Mouse (Mus musculus) lung, adult 2 months (tissue): Measurements from ENCODE around the gene Fbxl16. TPM values are rescaled to one million over a fixed set of nuclear protein-coding genes. Genes with fewer than 3 reads are reported as not detected.

Source experiments
- DNase-seq: peaks from one replicate; pipeline ENCODE4 v3.0.0; 2022
- H3K4me1 ChIP-seq: fragments of 200-500 bp; 2 replicates; pipeline ENCODE4 v1.6.1; 2011; ENCODE audit warnings: low read length; ENCODE audit not compliant: control insufficient read depth, insufficient read depth
- H3K4me3 ChIP-seq: fragments of 200-500 bp; replicated peaks from 2 replicates; pipeline ENCODE3; 2011; ENCODE audit warnings: low read depth, mild to moderate bottlenecking, control low read depth, low read length; ENCODE audit errors: extremely low read depth
- CTCF ChIP-seq: fragments of 200-500 bp; IDR thresholded peaks from 2 replicates; pipeline ENCODE4 v1.5.1; 2011; ENCODE audit warnings: mild to moderate bottlenecking, low read length, control low read depth; ENCODE audit not compliant: insufficient read depth
- POLR2A ChIP-seq: fragments of 200-500 bp; IDR thresholded peaks from 2 replicates; pipeline ENCODE4 v1.6.1; 2011; ENCODE audit warnings: low read depth, mild to moderate bottlenecking, control low read depth, low read length, borderline replicate concordance; ENCODE audit errors: extremely low read depth
- WGBS: fragments of 180-500 bp; shearing (Covaris S2); methylation state at CpG from one replicate; pipeline ENCODE4 v1.1.7; 2018; 5-methylcytosine and 5-hydroxymethylcytosine counted together
- polyA plus RNA-seq: library from polyadenylated mRNA; depleted of rRNA; stranded (reverse); fragments of >200 nt; gene quantifications from 2 replicates; pipeline ENCODE4 v1.2.3, GENCODE M21; 2012

Gene Fbxl16
- polyA plus RNA-seq, 1 experiment = 5.0 TPM

DNA sequence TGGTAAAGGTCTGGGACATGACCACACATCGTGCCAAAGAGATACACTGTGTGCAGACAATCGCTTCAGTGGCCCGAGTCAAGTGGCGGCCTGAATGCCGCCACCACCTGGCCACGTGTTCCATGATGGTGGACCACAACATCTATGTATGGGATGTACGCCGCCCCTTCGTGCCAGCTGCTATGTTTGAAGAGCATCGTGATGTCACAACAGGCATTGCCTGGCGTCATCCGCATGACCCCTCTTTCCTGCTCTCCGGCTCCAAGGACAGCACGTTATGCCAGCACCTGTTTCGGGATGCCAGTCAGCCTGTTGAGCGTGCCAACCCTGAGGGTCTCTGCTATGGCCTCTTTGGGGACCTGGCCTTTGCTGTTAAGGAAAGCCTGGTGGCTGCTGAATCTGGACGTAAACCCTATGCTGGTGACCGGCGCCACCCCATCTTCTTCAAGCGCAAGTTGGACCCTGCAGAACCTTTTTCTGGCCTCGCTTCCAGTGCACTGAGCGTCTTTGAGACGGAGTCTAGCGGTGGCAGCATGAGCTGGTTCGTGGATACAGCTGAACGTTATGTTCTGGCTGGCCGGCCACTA lies 17.2 kb downstream of the Fbxl16 start:
- Histone ChIP-seq H3K4me1 (peaks cover 13% of the 10 kb centered on the region), H3K4me3 (no peak overlapping the region)
- TF ChIP-seq CTCF (no peak), POLR2A (no peak)
- no peak for DNase-seq
- WGBS = 93% methylated on average over 27 of the region's 27 CpGs

DNA sequence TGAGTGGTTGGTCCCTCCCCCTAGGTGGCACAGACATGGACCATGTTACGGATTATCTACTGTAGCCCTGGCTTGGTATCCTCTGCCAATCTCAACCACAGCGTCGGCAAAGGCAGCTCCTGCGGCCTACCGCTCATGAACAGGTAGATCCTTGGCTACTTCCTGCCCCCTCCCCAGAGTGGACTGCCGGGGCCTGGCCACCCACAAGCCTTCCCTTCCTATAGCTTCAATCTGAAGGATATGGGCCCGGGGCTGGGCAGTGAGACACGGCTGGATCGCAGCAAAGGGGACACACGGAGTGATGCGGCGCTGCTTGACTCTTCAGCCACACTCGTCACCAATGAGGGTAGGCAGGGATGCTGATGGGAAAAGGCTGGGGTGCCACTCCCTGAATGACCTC lies 18.1 kb downstream of the Fbxl16 start:
- Histone ChIP-seq H3K4me3 (no peak overlapping the region), H3K4me1 (peaks cover 22% of the 10 kb centered on the region)
- WGBS = 95% methylated on average over 13 of the region's 13 CpGs
- no peak for DNase-seq
- TF ChIP-seq POLR2A = no peak
- TF ChIP-seq CTCF = no peak

DNA sequence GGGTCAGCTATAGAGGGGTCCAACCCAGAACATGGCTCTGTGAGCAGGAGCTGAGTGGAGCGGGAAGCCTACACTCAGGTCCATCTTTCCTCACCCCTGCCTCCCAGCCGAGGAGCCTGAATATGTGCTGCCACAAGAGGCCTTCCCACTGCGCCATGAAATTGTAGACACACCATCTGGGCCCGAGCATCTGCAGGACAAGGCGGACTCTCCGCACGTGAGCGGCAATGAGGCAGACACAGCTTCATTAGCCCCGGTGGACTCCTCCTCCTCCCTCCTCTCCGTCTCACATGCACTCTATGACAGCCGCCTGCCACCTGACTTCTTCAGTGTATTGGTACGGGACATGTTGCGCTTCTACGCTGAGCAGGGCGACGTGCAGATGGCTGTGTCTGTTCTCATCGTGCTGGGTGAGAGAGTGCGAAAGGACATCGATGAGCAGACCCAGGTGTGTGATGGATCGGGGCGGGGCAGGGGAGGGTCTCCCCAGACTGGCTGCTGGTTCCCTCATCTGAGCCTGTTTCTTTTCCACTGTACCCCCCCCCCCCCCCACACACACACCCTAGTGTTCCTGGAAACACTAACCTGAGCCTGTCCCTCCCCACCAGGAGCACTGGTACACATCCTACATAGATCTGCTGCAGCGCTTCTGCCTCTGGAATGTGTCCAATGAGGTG lies 18.8 kb downstream of the Fbxl16 start:
- peaks cover 23% of the 10 kb centered on the region for H3K4me1 ChIP-seq
- no peak for DNase-seq
- no peak overlapping the region for H3K4me3 ChIP-seq
- WGBS = 94% methylated on average over 22 of the region's 22 CpGs
- TF ChIP-seq POLR2A = no peak
- no peak for TF ChIP-seq CTCF

DNA sequence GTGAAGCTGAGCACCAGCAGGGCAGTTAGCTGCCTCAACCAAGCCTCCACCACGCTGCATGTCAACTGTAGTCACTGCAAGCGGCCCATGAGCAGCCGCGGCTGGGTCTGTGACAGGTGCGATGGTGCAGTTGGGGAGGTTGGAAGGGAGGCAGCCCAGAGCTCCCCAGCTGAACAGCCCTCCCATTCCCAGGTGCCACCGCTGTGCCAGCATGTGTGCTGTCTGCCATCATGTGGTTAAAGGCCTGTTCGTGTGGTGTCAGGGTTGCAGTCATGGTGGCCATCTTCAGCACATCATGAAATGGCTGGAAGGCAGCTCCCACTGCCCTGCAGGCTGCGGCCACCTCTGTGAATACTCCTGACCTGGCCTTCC lies 19.3 kb downstream of the Fbxl16 start:
- no peak for DNase-seq
- WGBS = 76% methylated on average over 8 of the region's 8 CpGs
- Histone ChIP-seq H3K4me1 (peaks cover 23% of the 10 kb centered on the region), H3K4me3 (peak overlapping the region; percentile 95)
- TF ChIP-seq POLR2A (no peak), CTCF (no peak)

DNA sequence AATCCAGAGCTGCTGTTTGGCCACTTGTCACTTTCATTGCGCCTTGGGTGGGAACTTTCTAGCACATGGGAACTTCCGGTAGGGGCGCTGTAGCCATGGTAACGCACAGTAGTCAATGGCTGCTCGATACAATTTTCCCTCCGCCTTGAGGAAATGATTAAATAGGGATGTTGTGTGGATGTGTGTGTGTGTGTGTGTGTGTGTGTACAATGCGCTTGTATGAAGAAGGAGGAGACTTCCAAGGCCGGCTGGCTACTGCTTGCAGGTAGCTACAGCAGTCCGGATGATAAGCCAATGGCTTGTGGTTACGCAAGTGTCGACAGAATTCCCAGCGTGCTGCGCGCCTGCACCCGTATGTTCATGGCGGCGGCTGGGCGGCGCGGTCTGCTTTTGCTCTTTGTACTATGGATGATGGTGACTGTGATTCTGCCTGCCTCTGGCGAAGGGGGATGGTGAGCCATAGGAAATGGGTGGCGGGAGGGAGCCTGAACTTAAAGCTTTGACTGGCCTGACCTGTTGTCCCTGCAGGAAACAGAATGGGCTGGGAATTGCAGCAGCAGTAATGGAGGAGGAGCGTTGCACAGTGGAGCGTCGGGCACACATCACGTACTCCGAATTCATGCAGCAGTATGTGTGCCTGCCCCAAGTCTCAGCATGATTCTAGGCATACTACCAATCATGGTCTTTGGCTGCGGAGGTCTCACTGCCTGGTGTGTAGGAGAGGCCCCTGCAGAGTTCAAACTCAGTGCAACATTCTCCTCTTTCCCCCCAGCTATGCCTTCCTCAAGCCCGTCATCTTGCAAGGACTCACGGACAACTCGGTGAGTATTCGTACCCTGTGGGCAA lies 20.1 kb downstream of the Fbxl16 start, which contains the start of gene Jmjd8:
Gene Jmjd8, plus strand, starts transcription at position 156 of the 846 bp plus-strand sequence.
- 2% methylated on average over 32 of the region's 32 CpGs for WGBS
- Histone ChIP-seq H3K4me3 (peak within 1 kb of the TSS; percentile 95), H3K4me1 (peaks cover 23% of the 10 kb centered on the region)
- peak; percentile 73 for DNase-seq
- TF ChIP-seq POLR2A (peak; percentile 56; the same call in 1 of the 2 replicates), CTCF (0 out of 2 replicates have a peak, but pooled peaks have one; percentile 14)

DNA sequence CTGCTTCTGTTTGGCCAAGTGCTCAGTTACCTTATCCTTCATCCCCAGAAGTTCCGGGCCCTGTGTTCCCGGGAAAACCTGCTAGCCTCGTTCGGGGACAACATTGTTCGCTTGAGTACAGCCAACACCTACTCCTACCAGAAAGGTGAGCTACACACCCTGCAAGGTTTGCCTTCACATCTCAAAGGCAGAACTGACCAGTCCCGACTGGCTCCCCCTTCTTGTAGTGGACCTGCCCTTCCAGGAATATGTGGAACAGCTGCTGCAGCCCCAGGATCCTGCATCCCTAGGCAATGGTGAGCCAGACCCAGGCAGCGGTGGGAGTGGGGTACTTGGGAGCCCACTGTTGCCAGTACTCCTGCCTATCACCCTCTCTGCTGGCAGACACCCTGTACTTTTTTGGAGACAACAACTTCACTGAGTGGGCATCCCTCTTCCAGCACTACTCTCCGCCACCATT lies 20.7 kb downstream of the Fbxl16 start:
- TF ChIP-seq CTCF (no peak), POLR2A (no peak)
- no peak for DNase-seq
- Histone ChIP-seq H3K4me1 (peaks cover 22% of the 10 kb centered on the region), H3K4me3 (peak overlapping the region; percentile 95)
- 33% methylated on average over 8 of the region's 8 CpGs for WGBS

DNA sequence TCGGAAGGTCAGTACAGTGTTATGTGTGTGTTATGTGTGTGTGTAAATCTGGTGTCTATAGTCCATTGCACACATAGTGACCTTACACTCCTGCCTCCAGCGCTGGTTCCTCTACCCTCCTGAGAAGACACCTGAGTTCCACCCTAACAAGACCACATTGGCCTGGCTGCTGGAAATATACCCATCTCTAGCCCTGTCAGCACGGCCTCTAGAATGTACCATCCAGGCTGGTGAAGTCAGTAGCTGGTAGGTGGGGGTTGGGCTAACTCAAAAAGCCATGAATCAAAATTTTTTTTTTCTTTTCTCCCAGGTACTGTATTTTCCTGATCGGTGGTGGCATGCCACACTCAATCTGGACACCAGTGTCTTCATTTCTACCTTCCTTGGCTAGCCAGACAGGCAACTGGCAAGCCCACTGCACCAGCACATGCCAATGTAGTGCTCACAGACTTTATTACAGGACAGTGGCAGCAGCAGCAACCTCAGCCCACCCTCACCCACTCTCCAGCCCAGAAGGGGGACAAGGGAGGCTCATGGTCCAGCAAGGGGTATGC lies 21.4 kb downstream of the Fbxl16 start:
- TF ChIP-seq POLR2A (0 out of 2 replicates have a peak, but pooled peaks have one; percentile 4), CTCF (no peak)
- Histone ChIP-seq H3K4me1 (peaks cover 24% of the 10 kb centered on the region), H3K4me3 (no peak overlapping the region)
- 70% methylated on average over 4 of the region's 4 CpGs for WGBS
- DNase-seq = no peak

DNA sequence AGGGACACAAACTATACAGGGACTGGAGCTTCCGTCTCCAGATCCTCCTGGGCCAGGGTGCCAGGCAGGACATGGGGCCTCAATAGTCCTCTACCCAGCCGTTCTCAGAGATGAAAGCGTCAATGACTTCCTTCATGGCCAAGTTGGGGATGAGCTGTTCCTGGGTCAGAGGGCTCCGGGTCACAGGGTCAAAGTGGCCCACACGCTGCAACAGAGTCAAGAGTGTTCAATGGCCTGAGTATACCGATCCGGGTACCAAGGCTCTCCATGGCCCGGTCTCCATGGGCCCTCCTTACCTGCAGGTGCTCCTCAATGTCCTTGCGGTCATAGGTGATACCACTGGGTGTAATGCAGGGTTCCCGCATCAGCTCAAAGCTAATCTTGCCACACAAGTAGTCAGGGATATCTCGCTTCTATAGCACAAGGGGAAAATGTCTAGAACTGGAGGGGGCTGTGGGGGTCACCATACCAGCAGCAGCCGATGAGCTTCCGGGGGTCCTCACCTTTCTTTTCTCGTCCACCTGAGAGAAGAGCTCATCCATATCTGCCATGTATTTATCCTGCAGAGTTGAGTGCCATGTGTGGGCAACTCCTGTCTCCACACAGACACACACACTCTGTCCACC lies 22.0 kb downstream of the Fbxl16 start:
- peaks cover 24% of the 10 kb centered on the region for H3K4me1 ChIP-seq
- TF ChIP-seq CTCF (no peak), POLR2A (no peak)
- 80% methylated on average over 14 of the region's 14 CpGs for WGBS

More for the DNA sequence above, 22.0 kb downstream of the Fbxl16 start:
- H3K4me3 ChIP-seq = no peak overlapping the region
- DNase-seq = no peak
